Mouse (Mus musculus) neutrophil, adult 83 days (primary cell): Measurements from ENCODE around the gene Bmp8a. TPM values are rescaled to one million over a fixed set of nuclear protein-coding genes. Genes with fewer than 3 reads are reported as not detected.

Source experiments
- total RNA-seq, 2 experiments: library from RNA; stranded (reverse); gene quantifications; one replicate each; pipeline ENCODE4 v1.2.4; 2023

Gene Bmp8a
- under 1 TPM; 0.24 to 0.35 TPM for total RNA-seq

GRCm38 (mm10) chr4:123342642-123343470, at the start of gene Bmp8a:
Gene Bmp8a, minus strand, starts transcription at chr4:123343252.

GRCm38 (mm10) chr4:123323534-123323933, 19.5 kb downstream of the Bmp8a start, which contains the start of gene Oxct2a:
Gene Oxct2a, minus strand, starts transcription at chr4:123323634.

Other genes starting within 250 kb of the Bmp8a start
- under 1 TPM in 1 of 2 experiments, not detected in 1; 0.26 TPM for gene Bmp8b, start 238.1 kb downstream of the Bmp8a start, total RNA-seq
- gene Oxct2b, start 227.0 kb downstream of the Bmp8a start, total RNA-seq: not detected
- gene Ppie, start 203.3 kb downstream of the Bmp8a start, total RNA-seq: 10 to 100 TPM; 20.6 to 21.8 TPM
- not detected for gene Hpcal4, start 160.0 kb downstream of the Bmp8a start, total RNA-seq
- gene Nt5c1a, start 141.7 kb downstream of the Bmp8a start, total RNA-seq: not detected
- not detected for gene Heyl, start 109.7 kb downstream of the Bmp8a start, total RNA-seq
- gene Pabpc4, start 80.9 kb downstream of the Bmp8a start, total RNA-seq: 10 to 100 TPM; 76.0 to 96.6 TPM
- gene Oxct2a, start 19.6 kb downstream of the Bmp8a start, total RNA-seq: under 1 TPM in 1 of 2 experiments, not detected in 1; 0.26 TPM